Mouse (Mus musculus) regulatory T cell (primary cell): ENCODE data around the gene Txn2.

Source experiments
- in situ Hi-C: fragments of 300-600 bp; cut with MboI, MseI; formaldehyde crosslinking; loops from one replicate; pipeline ENCODE4 v1.15.1; 2025; ENCODE audit warnings: high pct_unique_total_duplicates

Txn2 gene

DNA sequence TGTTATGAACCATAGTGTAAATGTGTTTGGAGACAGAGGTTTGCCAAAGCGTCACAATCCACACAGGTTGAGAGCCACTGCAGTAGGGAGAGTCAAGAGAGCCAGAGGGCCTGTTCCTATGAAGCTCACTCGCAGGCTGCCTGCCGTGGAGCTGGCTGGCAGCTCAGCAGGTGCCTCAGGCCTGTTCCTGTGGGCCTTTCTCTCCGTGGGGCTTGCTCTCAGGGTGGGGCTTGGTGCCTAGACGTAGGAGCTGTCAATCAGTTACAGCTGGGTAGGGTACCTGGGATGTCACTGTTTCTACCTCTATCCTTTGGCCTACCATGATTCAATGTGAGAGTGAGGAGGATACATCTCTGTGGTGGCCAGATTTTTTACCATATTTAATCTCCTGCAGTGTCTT, 6.2 kb upstream of the Txn2 start:
- in situ Hi-C loops = loop anchor here (5.0 kb wide), 1 partner anchor 32 kb away; no protein-coding TSS in a partner anchor

DNA sequence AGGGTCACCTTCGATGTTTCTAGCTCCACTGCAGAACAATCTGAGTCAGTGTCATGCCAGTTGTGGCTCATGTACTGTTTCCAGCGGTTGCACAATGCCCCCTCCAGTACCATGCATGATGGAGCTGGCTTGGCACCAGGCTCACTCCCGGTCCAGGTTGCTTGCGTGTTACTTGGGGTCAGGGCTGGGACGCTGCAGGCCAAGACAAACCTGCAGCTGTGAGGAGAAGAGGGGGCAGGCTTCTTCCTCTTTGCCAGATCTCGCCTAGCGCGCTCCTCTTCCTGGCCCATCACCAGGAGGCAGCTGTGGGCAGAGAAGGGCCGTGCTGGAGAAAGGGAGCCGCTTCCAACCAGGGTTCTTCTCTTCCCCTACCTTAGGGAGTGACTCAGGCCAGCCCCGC, 5.5 kb upstream of the Txn2 start:
- in situ Hi-C loops = loop anchor here (5.0 kb wide), 1 partner anchor 33 kb away; no protein-coding TSS in a partner anchor

DNA sequence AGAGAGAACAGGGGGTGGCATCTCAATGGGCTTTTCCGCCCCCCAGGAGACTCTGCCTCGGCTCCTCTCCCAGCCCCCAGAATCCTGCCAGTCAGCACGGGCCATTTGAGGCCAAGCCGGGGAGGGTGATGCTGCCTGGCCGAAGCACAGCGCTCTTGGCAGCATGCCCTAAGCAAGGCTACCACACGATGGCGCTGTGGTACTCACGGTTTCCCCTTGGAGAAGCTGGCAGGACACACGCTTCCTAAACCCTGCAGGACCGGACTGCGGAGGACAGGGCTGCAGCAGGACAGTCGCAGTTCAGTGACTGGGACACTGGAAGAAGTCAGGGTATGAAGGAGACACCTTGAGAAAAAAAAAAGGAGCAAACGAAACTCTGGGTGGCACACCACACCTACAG, 5.0 kb upstream of the Txn2 start:
- in situ Hi-C loops = loop anchor here (5.0 kb wide), 1 partner anchor 34 kb away; no protein-coding TSS in a partner anchor

DNA sequence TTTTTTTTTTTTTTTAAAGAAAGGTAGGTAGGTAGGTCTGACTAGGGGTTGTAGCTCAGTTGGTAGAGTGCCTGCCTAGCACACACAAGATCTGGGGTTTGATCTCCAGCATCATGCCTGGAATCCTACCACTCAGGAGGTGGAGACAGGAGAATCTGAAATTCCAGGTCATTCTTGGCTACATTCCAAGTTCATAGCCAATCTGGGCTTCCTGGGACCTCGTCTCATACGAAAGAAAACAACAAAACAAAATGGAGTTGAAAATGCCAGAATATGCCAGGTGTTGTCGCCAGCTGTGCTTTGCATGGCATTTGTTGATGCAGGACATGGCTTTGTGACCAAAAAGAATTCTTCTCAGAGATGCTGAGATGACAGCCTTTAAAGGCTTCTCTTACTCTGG, 4.4 kb upstream of the Txn2 start:
- in situ Hi-C loops = loop anchor here (5.0 kb wide), 1 partner anchor 34 kb away; no protein-coding TSS in a partner anchor

DNA sequence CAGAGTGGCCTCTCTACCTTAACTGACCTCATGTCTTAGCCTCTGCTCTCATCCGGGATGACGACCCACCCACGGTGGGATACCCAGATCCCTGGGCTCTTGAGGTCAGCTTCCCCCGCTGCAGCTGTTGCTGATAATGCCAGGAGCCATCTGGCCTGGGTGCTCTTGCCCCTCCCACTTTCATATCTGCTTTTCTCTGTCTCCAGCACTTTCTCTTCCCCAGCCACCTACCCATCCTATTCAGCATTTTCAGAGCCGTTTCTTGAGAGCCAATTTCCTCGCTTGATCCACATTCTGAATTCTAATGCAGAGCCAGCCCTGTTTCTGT, 2.8 kb upstream of the Txn2 start:
- in situ Hi-C loops = loop anchor here (5.0 kb wide), 1 partner anchor 36 kb away; no protein-coding TSS in a partner anchor

DNA sequence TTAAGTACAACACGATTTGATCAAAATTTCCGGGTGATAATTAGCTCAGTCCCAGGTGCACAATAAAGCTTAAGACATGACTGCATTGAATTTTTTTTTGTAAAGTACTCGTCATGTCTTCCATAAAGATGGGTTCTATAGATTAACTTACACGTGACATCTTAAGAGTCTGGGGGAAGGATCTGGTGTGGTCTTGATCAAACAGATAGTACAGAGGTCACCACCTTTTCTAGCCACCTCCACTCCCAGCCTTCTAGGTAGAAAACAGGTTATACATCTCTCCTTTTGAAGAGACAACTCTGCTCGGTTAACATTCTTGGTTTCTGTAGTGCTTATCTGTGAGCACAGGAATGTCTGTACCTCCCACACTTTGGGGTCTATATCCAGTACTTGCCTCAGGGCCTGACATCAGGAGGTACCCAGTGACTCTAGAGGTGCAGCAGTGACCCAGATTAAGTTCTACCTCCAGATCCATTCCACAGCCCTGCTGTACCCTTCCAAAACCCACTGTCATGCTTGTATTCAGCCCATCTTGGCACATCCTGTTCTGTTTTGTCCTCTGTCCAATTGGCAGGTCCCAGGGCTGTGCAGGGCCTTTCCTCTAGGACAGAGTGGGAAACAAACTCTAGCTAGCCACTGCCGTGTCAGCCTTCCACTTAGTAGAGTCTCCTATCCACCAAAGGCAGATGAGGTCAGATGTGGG, 2.3 kb upstream of the Txn2 start:
- in situ Hi-C loops = loop anchor here (5.0 kb wide), 1 partner anchor 36 kb away; no protein-coding TSS in a partner anchor

DNA sequence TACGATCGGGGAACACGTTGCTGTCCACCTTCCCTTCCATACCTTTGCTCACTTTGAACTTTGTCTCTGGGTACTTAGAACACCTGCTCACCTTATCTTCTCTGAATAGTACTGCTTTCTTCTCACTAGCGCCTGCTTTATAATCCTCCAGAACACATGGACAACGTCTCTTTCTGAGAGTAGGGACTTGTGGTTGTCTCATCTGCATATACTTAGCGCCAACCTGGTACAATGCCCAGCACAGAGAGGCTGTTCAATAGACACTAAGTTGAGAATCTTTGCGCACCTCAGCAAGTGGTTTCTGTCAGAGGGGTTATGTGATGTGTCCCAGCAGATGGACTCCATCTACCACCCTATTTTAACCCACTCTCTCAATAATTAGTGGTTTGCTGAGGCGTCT, 998 bp upstream of the Txn2 start:
- in situ Hi-C loops = loop anchor here (5.0 to 10.0 kb wide), 2 partner anchors 37 to 1925 kb away; no protein-coding TSS in a partner anchor

DNA sequence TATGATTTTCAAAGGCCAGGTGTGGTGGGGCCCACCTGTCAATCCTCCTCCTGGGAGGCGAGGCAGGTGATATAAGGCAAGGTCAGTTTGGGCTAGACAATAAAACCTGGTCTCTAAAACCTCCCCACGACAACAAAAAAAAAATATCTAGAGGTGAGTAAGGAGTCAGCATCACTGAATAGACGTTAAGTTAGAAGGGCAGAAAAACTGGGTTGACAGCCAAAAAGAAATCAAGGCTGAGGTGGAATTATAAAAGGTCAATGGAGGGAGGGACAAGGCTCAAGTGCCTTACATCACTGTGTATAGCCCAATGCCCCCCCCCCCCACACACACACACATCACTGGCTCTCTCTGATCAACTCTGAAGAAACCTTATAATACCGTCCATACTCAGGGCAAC, 715 bp downstream of the Txn2 start:
- in situ Hi-C loops = loop anchor here (10.0 kb wide), 1 partner anchor 1927 kb away; no protein-coding TSS in a partner anchor

DNA sequence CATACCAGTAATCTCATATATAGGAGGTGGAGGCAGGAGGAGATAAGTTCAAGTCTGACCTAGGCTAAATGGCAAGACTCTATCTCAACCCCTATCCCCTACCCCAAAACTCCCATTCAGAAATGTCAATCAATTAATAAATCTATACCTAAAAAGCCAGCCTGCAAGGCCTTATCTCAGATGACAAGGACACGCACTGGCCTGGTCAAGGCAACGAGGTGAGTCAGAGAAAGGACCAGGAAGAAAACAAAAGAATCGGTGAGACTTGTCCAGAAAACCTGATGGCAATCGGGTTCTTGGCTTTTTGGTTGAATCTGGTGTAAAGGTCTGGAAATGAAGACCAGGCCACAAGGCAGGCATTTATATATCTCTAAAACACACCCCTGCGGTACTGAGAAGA, 1.9 kb downstream of the Txn2 start:
- in situ Hi-C loops = loop anchor here (10.0 kb wide), 1 partner anchor 1928 kb away; no protein-coding TSS in a partner anchor

DNA sequence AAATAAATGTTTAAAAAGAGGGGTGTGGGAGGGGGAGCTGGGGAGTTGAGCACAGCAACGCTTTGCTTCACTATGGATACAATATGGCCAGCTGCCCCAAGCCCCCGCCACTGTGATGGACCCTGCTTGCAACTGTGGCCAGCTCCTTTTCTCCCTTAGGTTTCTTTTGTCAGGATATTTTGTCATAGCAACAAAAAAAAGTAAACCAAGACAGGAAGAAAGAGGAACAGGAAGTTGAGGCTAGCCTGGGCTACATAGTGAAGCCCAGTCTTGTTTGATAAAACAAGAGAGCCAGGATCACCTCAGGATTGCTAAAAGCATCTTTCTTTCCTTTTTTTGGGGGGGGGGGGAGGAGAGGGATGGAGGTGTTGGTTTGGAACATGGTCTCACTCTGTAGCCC, 3.6 kb downstream of the Txn2 start:
- in situ Hi-C loops = loop anchor here (10.0 kb wide), 1 partner anchor 1930 kb away; no protein-coding TSS in a partner anchor

DNA sequence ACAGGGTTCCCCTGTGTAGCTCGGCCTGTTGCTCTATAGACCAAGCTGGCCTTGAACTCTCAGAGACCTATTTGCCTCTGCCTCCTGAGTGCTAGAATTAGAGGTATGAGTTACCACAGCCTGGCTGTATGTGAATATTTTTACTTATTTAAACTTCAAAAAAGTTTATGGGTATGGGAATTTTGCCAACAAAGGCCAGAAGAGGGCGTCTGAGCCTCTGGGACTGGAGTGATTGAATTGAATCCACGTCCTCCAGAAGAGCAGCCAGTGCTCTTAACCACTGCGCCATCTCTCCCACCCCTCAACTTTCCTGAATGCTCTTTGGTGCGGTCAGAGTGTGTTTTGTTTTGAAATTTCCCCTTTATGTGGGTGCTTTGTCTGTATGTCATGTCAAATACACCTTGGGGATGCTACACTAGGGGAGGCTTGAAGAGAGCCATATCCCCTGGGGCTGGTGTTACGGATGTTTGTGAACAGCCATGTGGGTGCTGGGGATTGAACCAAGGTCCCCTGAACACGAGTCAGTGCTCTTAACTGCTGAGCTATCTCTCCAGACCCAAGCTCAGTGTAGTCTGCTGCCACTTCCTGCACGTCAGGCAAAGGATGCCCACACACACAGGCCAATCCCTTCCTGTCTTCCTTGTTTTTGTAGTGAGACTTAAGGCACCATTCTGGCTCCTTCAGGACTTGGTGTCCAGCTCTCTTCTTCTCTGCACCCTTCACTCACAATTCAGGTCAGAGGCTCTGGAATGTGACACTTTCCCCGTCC, 5.4 kb downstream of the Txn2 start:
- in situ Hi-C loops = loop anchor here (5.0 to 25.0 kb wide), 4 partner anchors 51 to 1931 kb away; partner anchors contain the start of gene Apol9a

DNA sequence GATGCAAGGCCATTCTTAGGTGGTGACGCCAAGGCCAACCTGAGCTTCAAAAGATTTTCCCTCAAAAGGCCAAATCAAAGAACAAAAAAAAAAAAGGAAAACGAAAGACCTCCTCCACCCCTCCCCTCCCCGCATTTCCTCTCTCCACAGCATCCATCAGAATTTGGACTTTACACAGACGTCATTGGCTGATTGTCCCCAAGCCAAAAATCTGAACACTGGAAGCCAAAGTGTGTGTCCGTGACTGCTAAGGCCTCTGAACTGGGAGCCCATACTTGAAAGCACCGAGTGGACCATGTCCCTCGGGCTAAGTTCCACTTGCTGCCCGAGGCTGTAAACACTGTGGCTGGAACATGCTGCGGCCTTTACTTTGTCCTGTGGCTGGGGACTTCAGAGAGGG, 6.1 kb downstream of the Txn2 start:
- in situ Hi-C loops = loop anchor here (5.0 to 25.0 kb wide), 4 partner anchors 50 to 1932 kb away; partner anchors contain the start of gene Apol9a

DNA sequence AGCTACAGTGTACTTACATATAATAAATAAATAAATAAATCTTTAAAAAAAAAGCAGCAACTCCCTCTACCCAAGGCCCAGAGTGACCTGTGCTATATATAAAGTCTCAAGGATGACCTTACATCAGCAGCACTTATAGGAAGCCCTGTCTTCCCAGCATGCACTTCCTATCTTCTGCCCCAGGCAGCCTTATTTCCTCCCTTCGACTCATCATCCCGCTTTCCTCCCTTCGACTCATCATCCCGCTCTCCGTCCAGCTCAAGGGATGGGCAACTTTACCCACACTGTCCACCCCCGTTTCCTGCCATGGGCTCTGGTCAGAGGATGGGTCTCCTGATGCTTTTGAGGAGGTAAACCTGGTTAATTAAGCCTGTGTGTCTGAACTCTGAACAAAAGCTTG, 7.2 kb downstream of the Txn2 start:
- in situ Hi-C loops = loop anchor here (5.0 to 25.0 kb wide), 4 partner anchors 49 to 1933 kb away; partner anchors contain the start of gene Apol9a

DNA sequence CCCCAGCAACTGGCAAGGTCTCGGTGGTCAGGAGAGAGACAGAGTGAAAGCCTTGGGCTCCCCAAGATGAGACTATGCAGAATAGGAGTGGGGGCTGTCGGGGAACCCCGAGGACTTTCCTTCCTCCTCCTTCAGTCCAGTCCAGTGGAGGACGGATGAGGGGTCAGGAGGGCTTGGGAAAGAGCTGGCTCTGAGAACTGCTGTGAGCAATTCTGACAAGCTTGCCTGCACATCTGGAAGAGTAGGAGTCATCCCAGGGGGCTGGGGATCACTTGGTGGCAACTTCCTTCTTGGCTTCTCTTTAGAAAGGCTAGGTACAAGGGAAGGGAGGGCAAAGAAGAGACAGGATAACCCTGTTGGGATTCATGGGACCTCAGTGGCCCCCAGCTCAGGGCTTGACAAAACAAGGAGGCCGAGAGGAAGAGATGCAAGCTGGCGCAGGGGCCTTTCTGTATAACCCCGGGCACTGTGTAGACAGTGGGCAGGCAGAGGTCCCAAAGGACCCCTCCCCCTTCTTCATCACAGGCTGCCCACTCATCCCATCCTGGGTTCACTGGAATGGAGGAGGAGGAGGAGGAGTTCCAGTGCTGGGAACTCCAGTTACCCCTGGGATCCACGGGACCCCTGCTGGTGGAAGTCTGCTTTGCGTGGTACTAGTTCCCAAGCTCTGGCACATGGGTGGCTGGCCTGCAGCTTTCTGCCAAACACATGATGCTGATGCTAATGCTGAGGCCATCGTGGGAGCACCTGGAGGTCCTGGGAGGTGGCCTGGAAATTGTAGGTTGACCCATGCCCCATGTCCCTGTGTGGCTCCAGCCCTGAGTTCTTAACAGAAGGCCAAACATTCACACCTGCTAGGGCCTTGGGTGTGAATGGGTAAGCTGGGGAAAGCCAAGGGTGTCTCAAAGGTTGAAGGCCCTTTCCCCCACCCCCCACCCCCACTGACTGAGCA, 8.0 kb downstream of the Txn2 start:
- in situ Hi-C loops = loop anchor here (5.0 to 25.0 kb wide), 4 partner anchors 48 to 1934 kb away; partner anchors contain the start of gene Apol9a

DNA sequence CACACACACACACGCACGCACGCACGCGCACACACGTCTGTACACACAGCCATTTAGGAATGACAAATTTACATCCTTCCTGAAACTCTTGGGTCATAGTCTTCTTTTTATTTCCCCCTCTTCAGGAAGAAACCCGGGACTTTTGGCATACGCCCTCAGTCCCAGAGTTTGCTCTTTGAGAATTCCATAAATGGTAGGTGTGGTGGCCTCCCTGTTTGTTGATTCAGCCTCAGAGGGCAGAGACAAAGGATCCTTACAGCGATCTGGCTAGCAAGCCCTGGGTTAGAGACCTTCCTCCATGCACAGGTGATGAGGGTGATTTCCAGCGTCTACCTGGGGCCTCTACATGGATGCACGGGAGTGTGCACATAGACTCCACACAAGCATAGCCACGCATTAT, 9.4 kb downstream of the Txn2 start:
- in situ Hi-C loops = loop anchor here (25.0 kb wide), 1 partner anchor 507 kb away; the partner anchor contains the start of gene Apol9a

DNA sequence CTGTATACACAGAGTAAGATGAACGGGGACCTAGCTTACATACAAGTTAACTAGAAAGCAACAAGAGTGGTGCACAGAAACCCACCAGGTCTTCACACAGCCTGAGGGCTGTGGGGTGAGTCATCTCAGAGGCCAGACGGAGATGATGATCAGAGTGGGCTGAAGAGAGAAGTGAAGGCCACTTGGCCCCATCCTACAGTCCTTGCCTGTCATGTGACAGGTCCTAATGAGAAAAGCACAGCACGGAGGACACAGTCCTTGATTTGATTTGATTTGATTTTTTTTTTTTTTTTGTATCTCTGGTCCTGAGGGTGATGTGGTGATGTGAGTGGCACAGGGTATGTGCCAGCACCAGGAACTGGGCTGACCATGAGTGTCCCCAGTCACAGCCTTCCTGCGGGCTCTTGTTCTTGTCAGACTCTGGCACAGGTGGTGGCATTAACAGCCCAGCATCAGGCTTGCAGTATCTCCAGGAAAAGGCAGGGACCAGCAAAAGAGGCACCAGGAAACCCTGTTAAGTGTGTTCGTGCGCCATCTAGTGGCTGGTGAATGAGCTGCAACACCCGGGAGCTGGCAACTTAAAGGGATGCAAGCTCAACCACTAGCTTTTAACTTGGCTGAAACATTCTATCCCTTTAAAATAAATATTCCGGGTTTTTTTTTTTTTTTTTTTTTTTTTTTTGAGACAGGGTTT, 11.8 kb downstream of the Txn2 start:
- in situ Hi-C loops = loop anchor here (25.0 kb wide), 1 partner anchor 505 kb away; the partner anchor contains the start of gene Apol9a

DNA sequence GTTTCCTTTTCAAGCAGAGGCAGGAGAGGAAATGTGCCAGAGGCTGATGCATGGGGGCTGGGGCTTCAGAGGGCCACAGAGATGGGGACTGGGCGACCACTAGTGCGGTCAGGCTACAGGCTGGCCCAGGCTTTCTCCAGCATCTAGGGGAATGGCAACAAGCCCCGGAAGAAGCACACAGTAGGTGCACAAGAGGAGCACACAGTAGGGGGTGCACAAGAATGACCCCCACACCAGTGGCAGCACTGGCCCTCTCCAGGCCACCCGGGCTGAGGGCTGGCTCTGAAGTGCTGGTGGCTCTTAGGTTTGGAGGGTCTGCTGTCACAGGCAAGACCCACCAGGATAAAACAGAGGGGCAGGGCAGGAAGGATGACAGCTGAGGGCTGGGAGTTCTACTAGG, 13.5 kb downstream of the Txn2 start:
- in situ Hi-C loops = loop anchor here (25.0 kb wide), 1 partner anchor 503 kb away; the partner anchor contains the start of gene Apol9a

DNA sequence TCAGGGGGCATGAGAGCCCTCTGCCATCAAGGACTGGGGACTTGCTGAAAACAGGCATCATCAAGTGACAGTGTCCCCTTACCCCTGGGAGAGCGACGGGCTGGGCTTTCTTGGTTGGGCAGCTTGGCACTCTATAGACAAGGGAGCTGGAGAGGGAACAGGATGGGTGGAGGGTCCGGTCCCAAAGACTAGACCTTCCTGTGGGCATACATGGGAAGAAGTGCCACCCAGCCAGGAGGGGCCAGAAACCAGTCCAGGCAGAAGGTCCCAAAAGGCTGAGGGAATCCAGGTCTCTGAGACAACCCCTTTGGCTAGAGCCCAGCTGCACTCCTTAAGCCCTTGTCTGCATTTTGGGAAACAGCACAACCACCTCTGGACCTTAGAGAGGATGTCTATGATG, 14.3 kb downstream of the Txn2 start:
- in situ Hi-C loops = loop anchor here (25.0 kb wide), 1 partner anchor 502 kb away; the partner anchor contains the start of gene Apol9a

DNA sequence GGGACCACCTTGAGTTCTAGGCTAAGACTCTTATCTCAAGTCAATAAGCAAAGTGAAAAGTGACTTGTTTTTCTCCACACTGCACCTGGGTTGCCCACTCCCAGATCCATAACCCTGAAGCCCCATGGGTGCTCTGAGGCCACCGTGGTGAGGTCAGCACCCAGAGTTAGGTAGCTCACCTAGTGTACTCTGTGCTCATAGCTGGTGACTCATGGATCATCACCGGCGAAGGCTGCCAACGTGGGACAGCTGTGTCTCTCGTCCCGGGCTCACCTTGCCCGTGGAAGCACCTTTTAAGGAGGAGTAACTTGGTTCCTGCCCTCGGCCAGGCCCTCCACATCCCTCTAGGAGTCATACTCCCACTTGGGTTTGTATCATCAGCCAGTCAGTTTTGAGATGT, 15.8 kb downstream of the Txn2 start:
- in situ Hi-C loops = loop anchor here (25.0 kb wide), 1 partner anchor 501 kb away; the partner anchor contains the start of gene Apol9a

DNA sequence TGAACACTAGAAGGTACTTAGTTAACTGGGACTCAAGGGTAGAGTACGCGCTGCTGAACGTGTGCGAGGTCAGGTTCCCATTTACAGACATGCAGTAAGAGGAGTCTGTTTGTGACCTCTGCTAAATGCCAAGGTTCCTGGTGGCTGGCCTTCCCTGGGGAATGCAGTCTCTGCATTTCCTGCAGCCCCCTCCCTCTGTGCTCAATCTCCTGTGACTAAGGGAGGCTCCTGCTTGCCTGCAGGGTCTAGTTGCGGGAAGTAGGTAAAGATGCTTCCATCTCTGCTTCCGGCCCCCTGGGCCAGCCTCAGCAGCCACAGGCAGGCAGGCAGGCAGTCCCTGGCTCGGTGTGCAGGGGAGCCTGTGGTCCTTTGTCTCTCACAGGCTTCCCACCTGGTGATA, 16.2 kb downstream of the Txn2 start:
- in situ Hi-C loops = loop anchor here (25.0 kb wide), 1 partner anchor 500 kb away; the partner anchor contains the start of gene Apol9a
